Mouse (Mus musculus): ENCODE data around the gene Ly6g6c. TPM values are rescaled to one million over a fixed set of nuclear protein-coding genes. Genes with fewer than 3 reads are reported as not detected.
A peak's percentile ranks its signal among the peaks of the same experiment; 100 is the strongest.

The Ly6g6c gene
- polyA plus RNA-seq, 1 experiment from 2014 or later: not detected

DNA sequence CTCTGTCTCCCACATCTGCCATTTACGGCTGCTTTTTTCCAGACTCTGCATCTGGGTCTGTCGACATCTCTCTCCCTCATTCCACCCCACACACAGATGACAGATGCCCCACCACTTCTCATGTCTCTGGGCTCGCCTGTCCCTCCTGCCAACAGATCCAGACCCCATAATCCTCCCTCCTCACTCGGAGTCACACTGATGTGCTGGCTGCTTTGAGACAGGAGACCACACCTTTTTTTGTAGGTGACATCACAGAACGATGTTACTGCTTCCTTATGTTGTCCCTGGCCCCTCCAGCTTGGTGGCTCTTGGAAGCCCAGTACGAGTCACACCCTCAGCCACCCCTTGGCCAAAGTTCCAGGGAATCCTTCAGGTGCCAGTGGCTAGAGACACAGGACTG is 15.1 kb downstream of the Ly6g6c start:
- no peak overlapping the region for H3K4me3 ChIP-seq
- H3K36me3 ChIP-seq: no peaks in the 10 kb centered on the region
- peaks cover 21% of the 10 kb centered on the region for H3K4me1 ChIP-seq
- 62% methylated on average over 6 of the region's 6 CpGs for WGBS
- no peak overlapping the region for H3K4me2 ChIP-seq (replicated peaks)
- no peak overlapping the region for H3K27ac ChIP-seq (replicated peaks)
- H3K9ac ChIP-seq (replicated peaks): no peak overlapping the region
- no peaks in the 10 kb centered on the region for H3K9me3 ChIP-seq
- ATAC-seq (replicated peaks): no peak
- H3K27me3 ChIP-seq: no peaks in the 10 kb centered on the region

DNA sequence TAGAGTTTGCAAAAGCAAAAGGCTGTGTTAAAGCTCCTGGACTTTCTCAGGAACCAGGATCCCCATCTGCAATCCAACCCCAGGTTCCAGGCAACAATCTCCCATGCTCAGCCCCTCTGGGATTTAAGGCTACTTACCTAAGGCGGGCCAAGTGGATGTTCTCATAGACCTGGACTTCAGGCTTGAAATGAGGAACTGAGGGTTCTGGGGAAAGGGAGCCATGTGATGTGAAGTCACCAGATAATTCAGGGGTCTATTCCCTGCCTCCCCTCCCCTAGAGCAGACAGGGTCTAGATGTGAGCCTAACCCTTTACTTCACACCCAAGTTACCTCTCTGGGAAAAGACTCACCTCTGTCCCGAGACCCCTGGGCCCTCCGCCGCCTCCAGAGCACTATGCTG is 15.5 kb downstream of the Ly6g6c start:
- 82% methylated on average over 4 of the region's 4 CpGs for WGBS
- no peak overlapping the region for H3K9ac ChIP-seq (replicated peaks)
- H3K4me2 ChIP-seq (replicated peaks): no peak overlapping the region
- ATAC-seq (replicated peaks): no peak
- H3K4me1 ChIP-seq: peaks cover 21% of the 10 kb centered on the region
- no peaks in the 10 kb centered on the region for H3K36me3 ChIP-seq
- no peaks in the 10 kb centered on the region for H3K27me3 ChIP-seq
- no peaks in the 10 kb centered on the region for H3K9me3 ChIP-seq
- H3K4me3 ChIP-seq: no peak overlapping the region
- no peak overlapping the region for H3K27ac ChIP-seq (replicated peaks)

DNA sequence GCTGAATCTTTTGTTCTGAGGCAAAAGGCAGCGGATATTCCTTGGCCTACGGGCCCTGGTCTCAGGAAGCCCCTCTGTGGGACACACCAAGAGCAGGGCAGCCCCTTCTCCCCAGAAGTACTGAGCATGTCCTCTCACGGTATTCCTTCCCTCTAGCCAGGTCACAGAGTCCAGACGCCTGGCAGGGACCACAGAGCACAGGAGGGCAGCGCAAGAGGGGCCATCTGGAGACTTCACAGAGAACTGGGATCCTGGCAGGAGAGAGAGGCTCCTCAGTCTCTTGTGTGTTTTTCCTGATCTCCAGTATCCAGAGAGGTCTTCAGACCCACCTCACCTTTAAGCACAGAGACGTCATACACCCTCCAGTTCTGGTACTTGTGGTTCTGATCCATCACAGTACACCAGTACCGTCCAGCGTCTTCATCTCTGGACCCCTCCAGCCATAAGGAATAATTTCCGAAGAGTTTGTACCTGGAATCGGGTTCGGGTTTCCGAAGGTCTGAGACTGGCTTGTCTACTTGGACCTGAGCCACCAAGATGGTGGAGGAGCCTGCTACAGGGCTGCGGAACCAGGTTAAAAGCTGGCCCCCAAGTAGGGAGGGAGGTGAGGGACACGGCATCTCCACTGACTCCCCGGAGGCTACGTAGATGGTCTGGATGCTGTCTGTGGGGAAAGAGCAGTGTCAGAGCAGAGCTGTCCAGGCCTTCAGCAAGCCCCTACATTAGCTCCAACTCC is 17.8 kb downstream of the Ly6g6c start:
- WGBS: 87% methylated on average over 16 of the region's 16 CpGs
- no peak overlapping the region for H3K4me3 ChIP-seq
- H3K9me3 ChIP-seq: no peaks in the 10 kb centered on the region
- H3K27ac ChIP-seq (replicated peaks): no peak overlapping the region
- H3K9ac ChIP-seq (replicated peaks): no peak overlapping the region
- no peak overlapping the region for H3K4me2 ChIP-seq (replicated peaks)
- ATAC-seq (replicated peaks): no peak
- no peaks in the 10 kb centered on the region for H3K36me3 ChIP-seq
- H3K4me1 ChIP-seq: peaks cover 4% of the 10 kb centered on the region; the same call in 1 of the 2 replicates
- H3K27me3 ChIP-seq: no peaks in the 10 kb centered on the region

DNA sequence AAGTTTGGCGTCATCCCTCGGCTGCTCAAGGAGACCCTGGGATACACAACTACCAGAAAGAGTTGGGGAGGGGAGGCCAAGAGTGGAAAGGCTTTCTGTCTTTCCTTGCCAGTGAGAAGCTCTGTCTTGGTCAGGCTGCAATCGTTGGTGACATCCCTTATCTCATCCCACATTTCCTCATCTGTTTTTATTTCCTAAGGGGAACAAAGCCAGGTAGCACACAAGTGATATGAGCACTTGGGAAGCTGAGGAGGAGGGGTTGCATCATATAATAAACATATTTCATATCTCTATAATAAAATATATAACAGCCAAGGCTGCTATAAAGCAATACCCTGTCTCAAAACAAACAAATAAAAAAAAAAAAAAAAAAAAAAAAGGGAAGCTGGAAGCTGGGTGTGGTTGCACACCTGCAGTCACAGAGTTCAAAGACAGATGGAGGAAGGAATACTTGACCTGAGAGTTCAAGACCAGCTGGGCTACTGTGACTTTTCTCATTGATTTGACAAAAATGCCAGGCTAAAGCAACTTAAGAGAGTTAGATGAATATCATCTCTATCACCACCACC is 18.8 kb downstream of the Ly6g6c start:
- H3K9ac ChIP-seq (replicated peaks): no peak overlapping the region
- H3K27me3 ChIP-seq: no peaks in the 10 kb centered on the region
- H3K9me3 ChIP-seq: no peaks in the 10 kb centered on the region
- WGBS: 80% methylated on average over 3 of the region's 3 CpGs
- ATAC-seq (replicated peaks): no peak
- no peaks in the 10 kb centered on the region for H3K36me3 ChIP-seq
- H3K4me2 ChIP-seq (replicated peaks): no peak overlapping the region
- H3K27ac ChIP-seq (replicated peaks): no peak overlapping the region
- H3K4me3 ChIP-seq: no peak overlapping the region
- H3K4me1 ChIP-seq: no peaks in the 10 kb centered on the region

DNA sequence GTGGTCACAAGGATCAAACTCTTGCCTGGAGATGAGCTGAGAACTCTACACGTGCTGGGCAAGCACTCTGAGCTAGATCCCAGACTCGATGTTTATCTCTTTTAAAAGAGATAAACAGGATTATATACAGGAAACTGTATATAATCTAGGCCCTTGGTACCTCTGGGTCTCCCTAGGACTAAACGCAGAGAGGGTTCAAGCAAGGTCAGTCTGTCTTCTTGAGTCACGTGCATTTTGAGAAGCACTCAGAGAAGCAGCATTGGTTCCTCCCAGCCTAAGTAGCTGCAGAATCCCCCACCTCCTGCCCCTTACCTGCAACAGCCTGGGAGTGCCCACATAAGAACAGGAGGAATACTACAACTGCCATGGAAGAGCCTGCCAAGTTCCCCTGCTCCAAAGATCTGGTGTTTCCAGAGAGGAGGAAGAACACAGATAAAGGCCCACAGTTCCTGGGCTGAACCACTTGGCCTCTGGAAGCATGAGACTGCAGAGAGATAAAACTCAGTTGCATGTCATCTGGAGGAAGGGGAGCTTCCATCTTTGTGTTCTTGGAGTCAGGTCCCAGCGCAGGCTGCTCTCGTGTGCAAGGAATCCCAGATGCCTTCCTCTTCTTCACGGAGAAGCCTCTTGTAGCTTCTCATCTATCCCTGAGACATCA is 20.1 kb downstream of the Ly6g6c start, which contains the start of gene Ly6g6f:
TSS of gene Ly6g6f (minus strand) at position 403 of the 658 bp plus-strand sequence.
- Histone ChIP-seq H3K27ac (replicated peaks) (no peak within 1 kb of the TSS), H3K36me3 (no peaks in the 10 kb centered on the region), H3K4me2 (replicated peaks) (no peak within 1 kb of the TSS), H3K4me3 (no peak within 1 kb of the TSS), H3K9me3 (no peaks in the 10 kb centered on the region), H3K9ac (replicated peaks) (no peak within 1 kb of the TSS), H3K4me1 (peaks cover 7% of the 10 kb centered on the region), H3K27me3 (no peaks in the 10 kb centered on the region)
- 84% methylated on average over 7 of the region's 7 CpGs for WGBS
- ATAC-seq (replicated peaks): no peak

DNA sequence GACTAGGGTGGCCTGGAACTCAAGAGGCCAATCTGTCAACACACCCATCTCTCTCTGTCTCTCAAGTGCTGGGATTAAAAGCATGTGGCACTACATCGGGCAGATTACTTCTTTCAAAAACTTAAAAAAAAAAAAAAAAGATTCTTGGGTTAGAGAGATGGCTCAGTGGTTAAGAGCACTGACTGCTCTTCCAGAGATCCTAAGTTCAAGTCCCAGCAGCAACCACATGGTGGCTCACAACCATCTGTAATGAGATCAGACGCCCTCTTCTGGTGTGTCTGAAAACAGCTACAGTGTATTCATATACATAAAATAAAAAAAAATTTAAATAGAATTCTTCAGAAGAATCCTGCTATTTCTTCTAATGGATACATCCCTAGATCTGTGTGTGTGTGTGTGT is 23.0 kb downstream of the Ly6g6c start:
- peaks cover 19% of the 10 kb centered on the region for H3K4me1 ChIP-seq
- no peak overlapping the region for H3K4me2 ChIP-seq (replicated peaks)
- peak overlapping the region; percentile 55 for H3K27ac ChIP-seq (replicated peaks)
- H3K4me3 ChIP-seq: no peak overlapping the region
- no peaks in the 10 kb centered on the region for H3K27me3 ChIP-seq
- H3K9ac ChIP-seq (replicated peaks): no peak overlapping the region
- H3K36me3 ChIP-seq: peaks cover 14% of the 10 kb centered on the region
- no peak for ATAC-seq (replicated peaks)
- no peaks in the 10 kb centered on the region for H3K9me3 ChIP-seq
- whole genome bisulfite sequencing: 39% methylated on average over 2 of the region's 2 CpGs

DNA sequence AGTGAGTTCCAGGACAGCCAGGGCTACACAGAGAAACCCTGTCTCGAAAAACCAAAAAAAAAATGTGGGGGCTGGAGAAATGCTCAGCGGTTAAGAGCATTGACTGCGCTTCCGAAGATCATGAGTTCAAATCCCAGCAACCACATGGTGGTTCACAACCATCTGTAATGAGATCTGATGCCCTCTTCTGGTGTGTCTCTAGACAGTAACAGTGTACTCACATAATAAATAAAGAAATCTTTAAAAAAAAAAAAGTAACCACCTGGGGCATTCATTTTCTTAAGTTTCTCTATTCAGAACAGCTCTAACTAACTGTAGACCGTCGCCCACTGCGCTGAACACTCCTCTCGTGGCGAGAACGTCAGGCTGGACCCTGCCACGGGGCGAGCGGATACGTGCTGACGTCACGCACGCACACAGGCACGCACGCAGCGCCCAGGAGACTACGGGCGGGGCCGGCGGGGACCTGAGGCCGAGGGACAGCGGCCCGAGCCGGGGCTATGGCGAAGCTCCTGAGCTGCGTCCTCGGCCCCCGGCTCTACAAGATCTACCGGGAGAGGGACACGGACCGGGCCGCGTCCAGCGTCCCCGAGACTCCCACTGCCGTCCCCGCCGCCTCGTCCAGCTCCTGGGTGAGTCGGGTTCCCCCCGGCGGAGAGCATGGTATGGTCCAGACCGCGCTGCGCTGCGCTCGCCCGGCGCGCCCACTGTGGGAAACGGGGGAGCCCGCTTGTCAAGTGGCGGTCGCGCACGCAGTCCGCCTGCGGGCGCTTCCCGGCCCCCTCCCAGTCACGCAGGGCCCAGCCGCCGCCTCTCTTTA is 23.8 kb downstream of the Ly6g6c start, which contains the start of gene Abhd16a:
TSS of gene Abhd16a (plus strand) at position 439 of the 820 bp plus-strand sequence.
- H3K4me1 ChIP-seq: peaks cover 19% of the 10 kb centered on the region
- WGBS: 3% methylated on average over 67 of the region's 67 CpGs
- H3K27me3 ChIP-seq: no peaks in the 10 kb centered on the region

DNA sequence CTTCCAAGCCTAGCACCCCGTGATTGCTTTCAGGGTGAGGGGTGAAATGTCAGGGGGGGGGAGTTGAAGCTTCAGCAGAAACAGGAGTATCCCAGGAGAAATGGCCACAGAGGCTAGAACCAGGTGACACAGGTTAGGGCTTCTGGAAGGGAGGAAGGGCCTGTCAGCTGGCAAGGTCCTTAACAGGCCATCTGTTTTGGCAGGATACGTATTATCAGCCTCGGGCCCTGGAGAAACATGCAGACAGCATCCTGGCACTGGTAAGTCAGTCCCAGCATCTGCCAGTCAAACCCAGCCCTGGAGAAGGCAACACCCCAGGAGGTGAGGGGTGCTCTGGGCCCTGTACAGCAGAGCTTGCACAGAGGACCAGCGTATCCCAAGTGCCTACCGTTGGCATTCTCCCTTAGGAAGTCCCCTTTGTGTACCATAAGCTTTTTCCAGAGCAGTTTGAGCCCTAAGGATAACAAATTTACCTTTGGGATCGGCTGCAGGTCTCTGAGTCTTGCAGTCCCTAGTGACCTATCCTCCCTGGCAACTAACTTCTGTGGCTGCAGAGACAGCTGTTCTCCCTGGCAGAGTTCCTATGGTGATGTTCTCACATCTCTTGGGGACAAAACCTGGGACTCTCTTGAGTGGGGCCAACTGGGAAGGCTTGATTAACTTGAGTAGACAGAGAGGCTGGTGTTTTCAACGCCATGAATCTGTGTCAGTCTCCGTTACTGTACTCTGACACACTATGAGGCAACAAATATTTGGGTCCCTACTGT is 25.2 kb downstream of the Ly6g6c start:
- H3K4me3 ChIP-seq: peak overlapping the region; percentile 58
- peak overlapping the region; percentile 73 for H3K9ac ChIP-seq (replicated peaks)
- peaks cover 32% of the 10 kb centered on the region for H3K36me3 ChIP-seq
- H3K4me1 ChIP-seq: peaks cover 19% of the 10 kb centered on the region
- peak overlapping the region; percentile 64 for H3K4me2 ChIP-seq (replicated peaks)
- 46% methylated on average over 8 of the region's 8 CpGs for WGBS
- ATAC-seq (replicated peaks): peak; percentile 41
- no peaks in the 10 kb centered on the region for H3K27me3 ChIP-seq
- peak overlapping the region; percentile 98 for H3K27ac ChIP-seq (replicated peaks)
- no peaks in the 10 kb centered on the region for H3K9me3 ChIP-seq

More for the DNA sequence above, 23.8 kb downstream of the Ly6g6c start, which contains the start of gene Abhd16a:
- peak; percentile 97 for ATAC-seq (replicated peaks)
- Histone ChIP-seq H3K9ac (replicated peaks) (peak within 1 kb of the TSS; percentile 73), H3K4me3 (peak within 1 kb of the TSS; percentile 58), H3K27ac (replicated peaks) (peak within 1 kb of the TSS; percentile 98), H3K4me2 (replicated peaks) (peak within 1 kb of the TSS; percentile 64), H3K9me3 (no peaks in the 10 kb centered on the region), H3K36me3 (peaks cover 21% of the 10 kb centered on the region)

DNA sequence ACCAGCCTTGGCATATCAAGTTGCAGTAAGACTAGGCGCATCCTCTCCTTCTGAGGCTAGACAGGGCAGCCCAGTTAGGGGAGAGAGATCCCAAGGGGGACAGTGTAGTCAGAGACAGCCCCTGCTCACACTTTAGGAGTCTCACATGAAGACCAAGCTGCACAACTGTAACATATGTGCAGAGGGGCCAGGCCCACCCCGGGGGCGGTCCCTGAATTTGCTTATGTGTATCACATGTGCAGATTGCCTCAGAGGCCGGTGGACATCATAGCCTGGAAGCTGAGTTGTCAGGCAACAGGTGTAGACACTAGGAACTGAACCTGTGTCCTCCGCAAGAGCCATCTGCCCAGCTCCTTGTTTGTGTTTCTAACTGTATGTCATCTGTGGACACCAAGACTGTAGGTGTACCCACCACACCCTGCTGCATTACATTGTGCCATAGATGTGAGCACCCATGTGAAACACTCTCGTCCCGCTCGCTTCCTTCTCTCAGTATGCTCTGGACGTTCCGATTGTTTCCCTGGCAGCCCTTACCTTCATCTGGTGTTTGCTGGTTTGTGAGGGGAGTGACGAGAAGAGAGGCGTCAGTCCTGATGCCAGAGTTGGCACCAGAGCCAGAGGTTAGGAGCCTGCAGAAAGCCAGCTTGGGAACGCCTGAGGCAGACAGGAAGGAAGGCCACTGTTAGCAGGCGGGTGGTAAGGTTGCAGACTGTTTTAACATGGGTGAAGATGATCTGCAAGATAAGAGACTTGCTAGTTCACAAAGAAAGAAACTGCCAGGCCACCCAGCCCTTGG is 27.4 kb downstream of the Ly6g6c start:
- no peaks in the 10 kb centered on the region for H3K27me3 ChIP-seq
- H3K9ac ChIP-seq (replicated peaks): no peak overlapping the region
- H3K4me1 ChIP-seq: peaks cover 19% of the 10 kb centered on the region
- H3K27ac ChIP-seq (replicated peaks): no peak overlapping the region
- 88% methylated on average over 14 of the region's 14 CpGs for WGBS
- peaks cover 53% of the 10 kb centered on the region for H3K36me3 ChIP-seq
- no peak overlapping the region for H3K4me2 ChIP-seq (replicated peaks)
- H3K4me3 ChIP-seq: no peak overlapping the region
- H3K9me3 ChIP-seq: no peaks in the 10 kb centered on the region
- no peak for ATAC-seq (replicated peaks)

DNA sequence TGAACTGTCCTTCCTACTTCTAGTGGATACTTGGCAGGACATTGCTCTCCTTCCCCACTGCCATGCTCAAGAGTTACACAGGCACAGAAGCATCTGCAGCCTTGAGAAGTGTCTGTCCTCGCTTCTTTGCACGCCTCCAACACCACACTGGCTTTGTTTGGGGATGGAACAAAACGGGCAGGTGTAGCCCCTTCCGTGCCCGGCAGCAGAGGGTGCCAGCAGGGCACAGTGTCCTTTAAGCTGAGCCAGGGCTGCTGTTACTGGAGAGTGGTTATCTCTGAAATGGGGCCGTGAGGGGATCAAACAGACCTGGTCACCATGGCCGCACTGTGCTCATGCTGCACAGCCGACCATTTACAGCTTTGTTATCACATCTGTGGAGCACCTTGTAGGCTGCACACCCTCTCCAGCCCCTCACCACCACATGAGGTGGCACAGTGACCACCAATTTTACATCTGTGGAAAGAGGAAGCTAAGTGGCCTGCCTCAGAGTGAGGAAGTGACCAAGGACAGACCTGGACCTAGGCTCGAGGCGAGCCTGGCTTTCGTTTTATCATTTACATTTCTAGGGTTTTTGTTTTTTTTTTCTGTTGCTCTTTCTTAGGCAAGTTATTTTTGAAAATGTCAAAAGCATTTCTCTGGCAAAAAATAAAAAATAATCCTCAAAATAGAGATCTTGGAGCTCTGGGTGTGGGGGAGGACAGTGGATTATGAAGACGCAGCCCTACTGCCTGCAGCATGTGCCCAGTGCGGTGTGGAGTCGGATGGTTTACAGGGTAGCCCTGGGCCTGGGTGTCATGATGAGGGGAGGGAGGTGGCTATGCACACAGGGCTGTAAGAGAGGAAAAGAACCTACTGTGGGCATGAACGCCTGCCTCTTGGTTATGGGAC is 29.5 kb downstream of the Ly6g6c start:
- no peaks in the 10 kb centered on the region for H3K9me3 ChIP-seq
- H3K4me2 ChIP-seq (replicated peaks): no peak overlapping the region
- H3K4me1 ChIP-seq: peaks cover 17% of the 10 kb centered on the region
- H3K36me3 ChIP-seq: peaks cover 71% of the 10 kb centered on the region
- no peak overlapping the region for H3K4me3 ChIP-seq
- no peaks in the 10 kb centered on the region for H3K27me3 ChIP-seq
- WGBS: 89% methylated on average over 15 of the region's 15 CpGs
- H3K27ac ChIP-seq (replicated peaks): no peak overlapping the region
- no peak overlapping the region for H3K9ac ChIP-seq (replicated peaks)
- ATAC-seq (replicated peaks): no peak
